In the genomic region with DNA sequence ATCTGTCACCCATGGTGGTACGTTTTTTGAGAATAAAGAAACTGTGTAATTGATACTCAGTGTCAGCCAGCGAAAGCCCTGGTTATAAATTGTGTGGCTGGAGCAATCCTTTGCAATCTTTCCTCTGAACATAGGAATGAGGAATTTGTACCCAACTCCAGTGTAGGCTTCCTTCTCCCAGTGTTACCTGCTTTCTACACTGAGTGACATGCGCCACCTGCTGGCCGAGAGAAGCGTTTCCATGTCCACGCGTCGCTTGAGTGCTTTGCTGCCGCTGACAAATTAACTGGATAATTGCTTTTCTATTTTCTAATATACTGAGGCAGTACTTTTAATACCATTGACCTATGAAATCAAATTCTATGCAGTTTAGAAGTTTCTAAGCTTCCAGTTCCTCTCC, we compare ENCODE assay signal across 8 mouse cellular contexts.
DNase-seq lines count a peak whose midpoint lies in the region; ATAC-seq and TF ChIP-seq lines count a peak whose summit lies in the region.

No protein-coding gene starts in this region.

- dilution Hi-C loops in CH12.LX (cut with MboI; ENCODE audit: extremely low pct_ligation_motif_present, extremely low pct_unique_long_range_greater_than_20kb, low sequenced_read_pairs) = no loop called here

- TF ChIP-seq RAD21 in CH12.LX (IDR thresholded peaks at IDR 0.05; ENCODE audit: low read depth, low read length) = peak; percentile 63

- peak; percentile 34 for DNase-seq in CH12.LX (ENCODE audit: extremely low read depth)
- DNase-seq in adrenal gland, postnatal 25 days = peak; percentile 78
- DNase-seq in embryonic facial prominence, embryonic 10.5 days (ENCODE audit: low spot score) = peak; percentile 78
- DNase-seq in hindbrain, embryonic 11.5 days (ENCODE audit: low spot score) = peak; percentile 84
- DNase-seq in layer of hippocampus, adult 8-10 months (ENCODE audit: low spot score in 2 of 2) = peak; percentile 43 to 65
- peak; percentile 78 for DNase-seq in lung, postnatal 14 days
- peak; percentile 77 for DNase-seq in retina, embryonic 14.5 days (ENCODE audit: low spot score)
- DNase-seq in urinary bladder, adult 18-20 months (ENCODE audit: low spot score in 2 of 2) = peak; percentile 33 to 47

- peak; percentile 73; the same call in 1 of the 2 replicates for ATAC-seq in hindbrain, embryonic 11.5 days (ENCODE audit: low FRiP score)

- no peak for TF ChIP-seq EP300 in CH12.LX (IDR thresholded peaks at IDR 0.05; ENCODE audit: low read length)

- no peak overlapping the region for H3K4me3 ChIP-seq in CH12.LX (replicated peaks in 1 of 3; ENCODE audit: low read depth in 2 of 3, low read length in 2 of 3, poor library complexity in 1 of 3)
- H3K4me3 ChIP-seq in embryonic facial prominence, embryonic 10.5 days = no peak overlapping the region
- no peak overlapping the region for H3K4me3 ChIP-seq in hindbrain, embryonic 11.5 days (ENCODE audit: low read depth, low read length)

- no peak overlapping the region for H3K4me2 ChIP-seq in CH12.LX (ENCODE audit: insufficient read depth, low read depth, poor library complexity, severe bottlenecking)
- no peak overlapping the region for H3K4me2 ChIP-seq in hindbrain, embryonic 11.5 days (replicated peaks; ENCODE audit: low read depth, low read length)

- no peaks in the 10 kb centered on the region for H3K4me1 ChIP-seq in CH12.LX (ENCODE audit: control insufficient read depth in 1 of 2, insufficient read depth in 2 of 2)
- H3K4me1 ChIP-seq in embryonic facial prominence, embryonic 10.5 days = no peaks in the 10 kb centered on the region
- no peaks in the 10 kb centered on the region for H3K4me1 ChIP-seq in hindbrain, embryonic 11.5 days (replicated peaks; ENCODE audit: control insufficient read depth, insufficient read depth, low read length)

- no peaks in the 10 kb centered on the region for H3K36me3 ChIP-seq in CH12.LX (replicated peaks in 1 of 2; ENCODE audit: control insufficient read depth in 1 of 2, insufficient read depth in 1 of 2, low read length in 1 of 2)
- no peaks in the 10 kb centered on the region for H3K36me3 ChIP-seq in embryonic facial prominence, embryonic 10.5 days (replicated peaks)
- H3K36me3 ChIP-seq in hindbrain, embryonic 11.5 days (ENCODE audit: control insufficient read depth, insufficient read depth, low read length) = no peaks in the 10 kb centered on the region

- TF ChIP-seq POLR2A in CH12.LX (IDR thresholded peaks at IDR 0.05; ENCODE audit: low read depth, low read length) = no peak

- peak; percentile 29 to 74; a peak in 3 of 4 replicates for TF ChIP-seq CTCF in CH12.LX (conservative IDR thresholded peaks at IDR 0.05 in 1 of 2, IDR thresholded peaks at IDR 0.05 in 1 of 2; ENCODE audit: low read depth in 2 of 2, low read length in 2 of 2)

- no peaks in the 10 kb centered on the region for H3K79me2 ChIP-seq in CH12.LX (replicated peaks; ENCODE audit: control insufficient read depth, extremely low read depth, insufficient read depth, poor library complexity, severe bottlenecking)

- H3K9me3 ChIP-seq in CH12.LX (replicated peaks; ENCODE audit: low read length) = peaks cover 62% of the 10 kb centered on the region
- no peaks in the 10 kb centered on the region for H3K9me3 ChIP-seq in embryonic facial prominence, embryonic 10.5 days
- H3K9me3 ChIP-seq in hindbrain, embryonic 11.5 days (ENCODE audit: control insufficient read depth, low read length) = no peaks in the 10 kb centered on the region

- no peak overlapping the region for H3K9ac ChIP-seq in CH12.LX (ENCODE audit: insufficient read depth, low read depth)
- H3K9ac ChIP-seq in hindbrain, embryonic 11.5 days (ENCODE audit: low read depth, low read length) = no peak overlapping the region

- H3K27ac ChIP-seq in CH12.LX (ENCODE audit: insufficient read depth, low read depth) = no peak overlapping the region
- H3K27ac ChIP-seq in embryonic facial prominence, embryonic 10.5 days (replicated peaks) = no peak overlapping the region
- H3K27ac ChIP-seq in hindbrain, embryonic 11.5 days (ENCODE audit: low read depth, low read length) = no peak overlapping the region

- no peaks in the 10 kb centered on the region for H3K27me3 ChIP-seq in CH12.LX (replicated peaks)
- H3K27me3 ChIP-seq in embryonic facial prominence, embryonic 10.5 days (replicated peaks; ENCODE audit: low read depth, poor library complexity, severe bottlenecking) = no peaks in the 10 kb centered on the region
- H3K27me3 ChIP-seq in hindbrain, embryonic 11.5 days (ENCODE audit: control insufficient read depth, insufficient read depth, low read length) = no peaks in the 10 kb centered on the region

- WGBS in embryonic facial prominence, embryonic 10.5 days = 21% methylated on average over 9 of the region's 9 CpGs
- WGBS in hindbrain, embryonic 11.5 days = 20% methylated on average over 9 of the region's 9 CpGs

- in situ Hi-C loops in CH12.LX (cut with MboI; ENCODE audit: low pct_ligation_motif_present, low pct_unique_long_range_greater_than_20kb, low sequenced_read_pairs) = no loop called here

TF ChIP-seq in CH12.LX, 34 proteins besides CTCF, POLR2A, EP300 and RAD21:
- TF ChIP-seq SMC3 (IDR thresholded peaks at IDR 0.05; ENCODE audit: low read depth, low read length) = peak; percentile 62
- TF ChIP-seq NRF1 (IDR thresholded peaks at IDR 0.05; ENCODE audit: low read depth, low read length) = no peak

Comparison
In these comparisons a context has a peak if more than half of its experiments do, and no peak if none do; other contexts are left out.
1. DNase-seq: peak in every context shown above with its lines; median percentile 84 in hindbrain, embryonic 11.5 days; 78 in adrenal gland, postnatal 25 days; 78 in embryonic facial prominence, embryonic 10.5 days; 78 in lung, postnatal 14 days; 77 in retina, embryonic 14.5 days; 54 in layer of hippocampus, adult 8-10 months; 40 in urinary bladder, adult 18-20 months; 34 in CH12.LX.